Comparison of ENCODE assay signal across 8 mouse cellular contexts in genomic region chr9:110116353-110116976, GRCm38 (mm10). TPM values are rescaled to one million over a fixed set of nuclear protein-coding genes. Genes with fewer than 3 reads are reported as not detected.
DNase-seq lines count a peak whose midpoint lies in the region; ATAC-seq and TF ChIP-seq lines count a peak whose summit lies in the region.

No protein-coding gene starts in this region.

- ATAC-seq in intestine, embryonic 15.5 days: peak; percentile 0; the same call in 1 of the 2 replicates
- ATAC-seq in neural tube, embryonic 15.5 days (ENCODE audit: low FRiP score): no peak

- no peaks in the 10 kb centered on the region for H3K79me2 ChIP-seq in liver, adult 2 months (ENCODE audit: control insufficient read depth, insufficient read depth, low read length)

- H3K4me1 ChIP-seq in liver, adult 2 months (ENCODE audit: control insufficient read depth, insufficient read depth, low read length): peaks cover 4% of the 10 kb centered on the region
- peaks cover 21% of the 10 kb centered on the region for H3K4me1 ChIP-seq in embryonic facial prominence, embryonic 10.5 days
- H3K4me1 ChIP-seq in intestine, embryonic 15.5 days (replicated peaks): peaks cover 12% of the 10 kb centered on the region
- H3K4me1 ChIP-seq in neural tube, embryonic 15.5 days: peaks cover 23% of the 10 kb centered on the region

- WGBS in liver, adult 2 months: 23% methylated on average over 10 of the region's 10 CpGs
- 11% methylated on average over 10 of the region's 10 CpGs for WGBS in embryonic facial prominence, embryonic 10.5 days
- 6% methylated on average over 10 of the region's 10 CpGs for WGBS in intestine, embryonic 15.5 days
- 6% methylated on average over 10 of the region's 10 CpGs for WGBS in neural tube, embryonic 15.5 days

- H3K27me3 ChIP-seq in liver, adult 2 months (ENCODE audit: control insufficient read depth, insufficient read depth, low read length): no peaks in the 10 kb centered on the region
- H3K27me3 ChIP-seq in embryonic facial prominence, embryonic 10.5 days (replicated peaks; ENCODE audit: low read depth, poor library complexity, severe bottlenecking): no peaks in the 10 kb centered on the region
- no peaks in the 10 kb centered on the region for H3K27me3 ChIP-seq in intestine, embryonic 15.5 days (replicated peaks)
- no peaks in the 10 kb centered on the region for H3K27me3 ChIP-seq in neural tube, embryonic 15.5 days (replicated peaks)

- H3K4me3 ChIP-seq in liver, adult 2 months (ENCODE audit: insufficient read depth, low read depth, low read length): peak overlapping the region; percentile 92
- H3K4me3 ChIP-seq in embryonic facial prominence, embryonic 10.5 days: peak overlapping the region; percentile 95
- H3K4me3 ChIP-seq in intestine, embryonic 15.5 days (replicated peaks): peak overlapping the region; percentile 78
- peak overlapping the region; percentile 97 for H3K4me3 ChIP-seq in neural tube, embryonic 15.5 days (replicated peaks)

- TF ChIP-seq POLR2A in liver, adult 2 months (IDR thresholded peaks at IDR 0.05; ENCODE audit: extremely low read depth, insufficient read depth, low read length): no peak

- H3K27ac ChIP-seq in liver, adult 2 months (replicated peaks; ENCODE audit: insufficient read depth, low read depth, low read length): 0 out of 2 replicates have a peak overlapping the region, but pooled peaks have one; percentile 1
- H3K27ac ChIP-seq in embryonic facial prominence, embryonic 10.5 days (replicated peaks): peak overlapping the region; percentile 97
- peak overlapping the region; percentile 98 for H3K27ac ChIP-seq in intestine, embryonic 15.5 days
- peak overlapping the region; percentile 97 for H3K27ac ChIP-seq in neural tube, embryonic 15.5 days (replicated peaks)

- no peak for DNase-seq in liver, adult 2 months (ENCODE audit: extremely low read depth, low read depth, low spot score)
- no peak for DNase-seq in liver
- no peak for DNase-seq in embryonic facial prominence, embryonic 10.5 days (ENCODE audit: low spot score)
- DNase-seq in urinary bladder, postnatal 25 days (ENCODE audit: low spot score): no peak
- DNase-seq in layer of hippocampus, postnatal 10 days (ENCODE audit: low spot score in 2 of 2): no peak
- no peak for DNase-seq in adrenal gland, postnatal 36 days

- no peak for TF ChIP-seq CTCF in liver, adult 2 months (IDR thresholded peaks at IDR 0.05; ENCODE audit: low read depth, low read length)

- H3K4me2 ChIP-seq in intestine, embryonic 15.5 days (replicated peaks): peak overlapping the region; percentile 72
- H3K4me2 ChIP-seq in neural tube, embryonic 15.5 days: peak overlapping the region; percentile 75

- H3K9me3 ChIP-seq in embryonic facial prominence, embryonic 10.5 days: no peaks in the 10 kb centered on the region
- H3K9me3 ChIP-seq in intestine, embryonic 15.5 days: no peaks in the 10 kb centered on the region
- H3K9me3 ChIP-seq in neural tube, embryonic 15.5 days (replicated peaks): no peaks in the 10 kb centered on the region

- peaks cover 7% of the 10 kb centered on the region; the same call in 1 of the 2 replicates for H3K36me3 ChIP-seq in liver, adult 2 months (ENCODE audit: control insufficient read depth, insufficient read depth, low read length)
- H3K36me3 ChIP-seq in embryonic facial prominence, embryonic 10.5 days (replicated peaks): peaks cover 53% of the 10 kb centered on the region
- H3K36me3 ChIP-seq in intestine, embryonic 15.5 days: peaks cover 13% of the 10 kb centered on the region
- peaks cover 25% of the 10 kb centered on the region for H3K36me3 ChIP-seq in neural tube, embryonic 15.5 days

- peak overlapping the region; percentile 99 for H3K9ac ChIP-seq in liver, adult 2 months (ENCODE audit: low read depth, low read length)
- H3K9ac ChIP-seq in intestine, embryonic 15.5 days: peak overlapping the region; percentile 91
- peak overlapping the region; percentile 86 for H3K9ac ChIP-seq in neural tube, embryonic 15.5 days (replicated peaks)

RNA-seq across cellular contexts. Expression of gene Smarcc1, which starts 1.0 kb away (rescaled TPM):
- 9.8 and 11.3 TPM in 2 replicates for total RNA-seq in liver, adult 2 months (2014; rRNA removed)
- polyA plus RNA-seq in liver, adult 2 months (2012; rRNA removed): 6.6 and 7.5 TPM in 2 replicates
- 213 and 222 TPM in 2 replicates for polyA plus RNA-seq in embryonic facial prominence, embryonic 10.5 days (2016; fragmentation: Nextera tagmentation; extraction: Ambion mirVana)
- 83.8 and 91.3 TPM in 2 replicates for polyA plus RNA-seq in intestine, embryonic 15.5 days (2015; fragmentation: Nextera tagmentation; extraction: Ambion mirVana)
- 67.0 and 78.6 TPM in 2 replicates for polyA plus RNA-seq in neural tube, embryonic 15.5 days (2015; fragmentation: Nextera tagmentation; extraction: Ambion mirVana)
- total RNA-seq in layer of hippocampus, postnatal 10 days (2021): 10 to 100 TPM; 67.0 to 72.3 TPM
- total RNA-seq in adrenal gland, postnatal 36 days (2021): 10 to 100 TPM; 48.3 to 59.4 TPM

RNA-seq across cellular contexts. Expression of gene Dhx30, which starts 1.2 kb away (rescaled TPM):
- total RNA-seq in liver, adult 2 months (2014; rRNA removed): 20.6 and 24.8 TPM in 2 replicates
- polyA plus RNA-seq in liver, adult 2 months (2012; rRNA removed): 35.0 and 48.5 TPM in 2 replicates
- 189 and 200 TPM in 2 replicates for polyA plus RNA-seq in embryonic facial prominence, embryonic 10.5 days (2016; fragmentation: Nextera tagmentation; extraction: Ambion mirVana)
- polyA plus RNA-seq in intestine, embryonic 15.5 days (2015; fragmentation: Nextera tagmentation; extraction: Ambion mirVana): 92.7 and 98.1 TPM in 2 replicates
- 162 and 163 TPM in 2 replicates for polyA plus RNA-seq in neural tube, embryonic 15.5 days (2015; fragmentation: Nextera tagmentation; extraction: Ambion mirVana)
- 100 to 1,000 TPM; 145 to 152 TPM for total RNA-seq in layer of hippocampus, postnatal 10 days (2021)
- total RNA-seq in adrenal gland, postnatal 36 days (2021): 100 to 1,000 TPM in 1 of 2 experiments, 10 to 100 TPM in 1; 99.2 to 103 TPM

Comparison
In these comparisons a context has a peak if more than half of its experiments do, and no peak if none do; other contexts are left out.
1. H3K27ac ChIP-seq: peak in every context shown above with its lines; median percentile 98 in intestine, embryonic 15.5 days; 97 in embryonic facial prominence, embryonic 10.5 days; 97 in neural tube, embryonic 15.5 days; 1 in liver, adult 2 months.